Mouse (Mus musculus) ovary, postnatal 10 days (tissue): Measurements from ENCODE around the gene Oprd1.

Source experiments
- DNase-seq: peaks from one replicate; pipeline ENCODE4 v3.0.0; 2022; ENCODE audit warnings: low spot score

Gene Oprd1

GRCm38 (mm10) chr4:132144080-132144841 is at the start of gene Oprd1:
Oprd1 (minus strand) TSS chr4:132144486.
- DNase-seq: no peak

DNA sequence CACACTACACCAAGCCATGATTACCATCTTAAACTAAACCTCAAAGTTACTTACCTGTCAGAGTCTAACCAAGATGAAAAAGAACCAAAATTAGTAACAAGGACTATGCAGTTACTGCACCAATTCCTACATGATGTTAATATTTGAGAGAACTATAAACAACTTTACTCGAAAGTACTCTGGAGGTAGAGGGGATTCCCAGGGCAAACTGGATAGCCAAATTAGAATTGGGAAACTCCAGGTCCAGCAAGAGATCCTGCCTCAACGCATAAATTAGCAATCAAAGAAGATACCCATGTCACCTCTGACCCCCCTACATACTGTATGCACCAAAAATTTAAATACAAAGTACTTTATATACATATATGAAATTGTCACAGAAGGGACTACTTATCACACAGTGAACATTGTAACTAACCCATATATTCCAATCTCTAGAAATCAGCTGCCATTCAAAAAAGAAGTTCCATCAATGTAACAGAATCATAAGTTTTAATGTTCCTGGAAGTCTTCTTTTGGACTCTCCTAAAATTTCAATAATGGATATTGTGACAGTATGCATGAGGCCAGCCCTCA is 43.6 kb upstream of the Oprd1 start:
- DNase-seq: no peak

- DNase-seq: no peak
These were observed 38.9 kb upstream of the Oprd1 start for GRCm38 (mm10) chr4:132183162-132183561.

DNA sequence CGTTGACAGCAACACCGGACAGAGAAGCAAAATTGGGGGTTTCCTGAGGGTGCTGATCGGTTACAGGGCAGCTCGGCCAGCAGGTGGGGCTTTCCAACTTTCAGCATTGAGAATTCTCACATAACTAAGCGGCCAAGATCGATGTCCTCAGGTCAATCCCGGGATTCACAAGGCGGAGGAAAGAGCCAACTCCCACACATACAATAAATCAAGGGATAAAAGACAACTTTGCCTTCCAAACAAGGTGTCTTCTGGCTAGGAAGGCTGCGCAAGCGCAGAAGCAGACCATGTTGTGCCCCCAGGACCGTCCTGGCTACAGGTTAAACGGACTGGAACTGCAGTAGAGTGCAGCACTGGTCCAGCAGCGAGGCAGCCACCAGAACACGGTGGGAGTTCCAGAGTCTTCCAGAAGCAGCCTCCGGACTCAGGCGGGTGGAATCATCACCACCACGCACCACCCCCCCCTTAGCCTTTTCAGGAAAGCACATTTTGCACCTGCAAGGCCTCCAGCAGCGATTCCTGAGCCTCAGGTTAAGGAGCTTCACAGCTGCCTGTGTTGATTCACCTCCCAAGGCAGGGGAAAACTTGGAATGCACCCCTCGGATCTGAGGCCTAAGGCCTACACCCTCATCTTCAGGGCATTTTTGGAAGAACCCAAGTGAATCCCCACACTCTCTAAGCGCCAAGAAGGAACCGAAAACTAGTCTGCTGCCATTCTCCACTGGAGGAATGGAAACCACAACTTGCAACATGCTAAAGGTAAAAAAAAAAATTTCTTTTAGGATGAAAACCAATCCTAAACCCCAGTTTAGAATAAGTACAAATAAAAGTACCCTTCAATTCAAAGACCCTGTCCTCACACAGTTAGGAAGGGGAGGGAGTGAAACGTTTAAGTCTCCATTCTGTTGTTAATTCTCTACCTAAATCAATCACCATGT is 37.7 kb upstream of the Oprd1 start:
- no peak for DNase-seq

- no peak for DNase-seq
These were observed 36.4 kb upstream of the Oprd1 start for GRCm38 (mm10) chr4:132180710-132181109.

GRCm38 (mm10) chr4:132178630-132179059 is 34.4 kb upstream of the Oprd1 start:
- no peak for DNase-seq

DNA sequence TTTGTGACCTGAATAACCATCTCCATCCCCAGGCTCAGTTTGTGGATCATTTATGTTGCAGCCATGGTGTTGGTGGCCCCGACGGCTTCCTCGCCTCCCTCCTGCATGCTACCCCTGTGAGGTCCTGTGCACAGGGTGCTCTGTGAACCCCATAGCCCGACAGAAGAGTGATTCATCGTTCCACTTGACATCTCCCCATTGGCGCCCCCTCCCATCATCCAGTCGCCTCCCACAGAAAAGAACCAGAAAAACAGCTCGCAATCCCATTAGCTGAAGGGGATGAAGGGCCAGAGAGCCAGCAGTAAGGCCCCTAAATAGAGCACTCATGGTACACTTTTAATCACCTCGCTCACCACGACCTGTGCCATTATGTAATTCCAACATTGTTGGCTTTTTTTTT is 32.2 kb upstream of the Oprd1 start:
- no peak for DNase-seq

- DNase-seq: no peak
These were observed 26.6 kb upstream of the Oprd1 start for GRCm38 (mm10) chr4:132170891-132171290.

- no peak for DNase-seq
These were observed 25.5 kb upstream of the Oprd1 start for GRCm38 (mm10) chr4:132169761-132170160.

DNA sequence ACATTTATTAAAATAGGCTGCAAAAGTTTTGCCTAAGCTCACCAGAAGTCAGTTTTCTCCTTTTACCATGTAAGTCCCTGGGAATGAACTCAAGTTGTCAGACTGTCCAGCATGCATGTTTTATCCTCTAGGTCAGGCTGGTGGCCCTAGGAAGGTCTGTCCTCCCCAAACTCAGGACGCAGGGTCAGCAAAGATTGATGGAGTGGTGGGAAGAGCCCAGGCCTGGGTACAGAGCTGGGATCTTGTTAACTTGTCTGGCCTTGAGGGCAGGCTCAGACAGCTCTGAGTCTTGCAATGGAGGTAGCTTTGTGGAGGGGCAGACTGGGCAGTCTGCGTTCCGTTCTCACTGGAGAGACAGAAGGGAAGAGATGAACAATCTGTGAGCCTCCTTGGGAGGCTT is 25.0 kb upstream of the Oprd1 start:
- no peak for DNase-seq

GRCm38 (mm10) chr4:132167436-132167835 is 23.1 kb upstream of the Oprd1 start:
- DNase-seq: no peak

DNA sequence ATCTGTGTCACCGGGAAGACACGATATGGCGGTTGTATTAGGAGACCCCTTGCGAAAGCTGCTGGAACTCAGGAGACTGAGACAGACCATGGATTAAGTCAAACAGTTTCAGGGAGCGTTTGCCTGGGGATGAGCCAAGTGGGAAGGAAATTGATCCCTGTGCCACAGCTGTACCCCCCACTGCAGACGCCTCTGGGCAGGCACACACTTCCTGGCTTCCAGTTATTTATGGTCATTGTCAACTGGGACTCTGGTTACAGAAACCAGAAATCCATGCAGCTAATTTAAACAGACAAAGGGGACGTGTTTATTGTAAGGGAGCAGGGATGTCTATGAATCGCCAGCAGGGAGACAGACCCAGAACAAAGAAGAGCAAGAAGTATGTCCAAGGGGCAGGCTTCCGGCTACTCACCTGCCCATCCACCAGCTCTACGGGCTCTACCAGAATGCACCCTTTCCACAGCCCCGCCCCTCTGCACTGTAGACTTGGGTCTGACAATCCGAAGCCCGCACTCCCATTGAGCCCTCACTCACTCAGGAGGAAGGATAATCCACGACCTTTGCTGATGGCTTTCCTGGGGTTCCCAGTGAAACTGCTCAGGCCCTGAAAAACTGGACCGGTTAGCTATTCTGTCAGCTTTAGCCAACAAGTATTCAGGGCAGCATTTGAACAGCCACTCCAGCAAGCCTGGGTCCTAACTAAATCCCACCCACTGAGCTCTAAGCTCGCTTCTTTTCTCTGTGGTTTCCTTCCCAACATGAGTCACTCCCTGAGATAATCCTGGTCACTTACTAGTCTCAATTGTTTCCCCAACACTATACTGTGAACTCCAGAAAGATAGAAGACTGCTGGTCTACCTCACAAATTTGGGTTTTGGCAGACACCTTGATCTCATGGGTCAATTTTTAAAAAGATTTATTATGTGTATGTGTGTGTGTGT is 22.3 kb upstream of the Oprd1 start:
- no peak for DNase-seq

DNA sequence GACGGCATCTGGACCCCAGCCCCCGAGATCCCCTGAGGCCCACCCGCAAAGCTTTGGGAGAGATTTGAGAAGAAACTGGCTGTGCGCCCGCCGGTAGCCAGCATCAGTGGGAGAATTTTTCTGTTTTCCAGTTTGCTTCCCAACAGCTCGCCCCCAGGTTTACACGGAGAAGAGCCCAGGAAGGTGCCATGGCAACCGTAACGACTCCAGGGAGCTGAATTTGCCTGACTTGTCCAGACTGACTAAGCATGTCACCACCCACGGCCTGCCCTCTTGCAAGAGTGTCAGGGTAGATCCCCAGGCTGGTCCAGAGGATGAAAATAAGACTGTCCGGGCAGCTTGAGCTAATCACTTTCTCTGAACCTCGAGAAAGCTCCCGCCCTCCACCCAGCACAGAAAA is 21.4 kb upstream of the Oprd1 start:
- no peak for DNase-seq

- no peak for DNase-seq
These were observed 12.8 kb upstream of the Oprd1 start for GRCm38 (mm10) chr4:132156941-132157622.

DNA sequence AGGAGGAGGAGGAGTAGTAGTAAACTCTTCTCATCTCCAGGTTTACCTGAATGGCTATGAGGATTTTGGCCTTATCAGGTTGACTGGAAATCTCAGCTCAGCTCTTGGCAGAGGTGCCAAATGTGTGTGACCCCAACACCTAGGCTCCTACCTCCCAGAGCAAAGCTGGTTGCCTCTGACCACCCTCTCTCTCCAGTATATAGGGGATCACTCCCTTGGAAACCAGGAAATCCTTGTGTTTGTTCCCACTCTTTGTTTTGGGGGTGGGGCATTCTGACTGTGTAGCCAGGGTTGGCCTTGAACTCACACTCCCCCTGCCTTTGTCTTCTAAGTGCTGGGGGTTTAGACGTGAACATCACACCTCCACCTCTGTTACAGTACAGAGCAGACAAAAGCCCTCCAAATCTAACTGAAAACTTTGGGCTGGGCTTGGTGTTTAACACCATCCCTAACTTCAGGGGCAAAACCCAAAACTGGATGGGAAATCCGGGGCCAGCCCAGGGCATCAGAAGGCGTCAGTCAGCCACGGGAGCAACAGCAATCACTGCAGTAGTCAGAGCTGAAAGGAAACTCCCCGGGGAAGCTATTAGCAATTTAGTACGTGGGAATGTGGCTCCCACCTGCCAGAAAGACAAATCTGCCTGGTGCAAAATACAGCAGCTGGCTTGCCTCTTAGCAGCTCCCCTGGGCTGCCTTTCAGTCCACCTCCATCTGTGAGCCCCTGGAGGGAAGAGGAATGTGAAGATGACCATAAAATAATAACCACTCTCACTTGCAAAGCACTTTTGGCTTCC is 10.8 kb upstream of the Oprd1 start:
- no peak for DNase-seq

- no peak for DNase-seq
These were observed 7.4 kb upstream of the Oprd1 start for GRCm38 (mm10) chr4:132151673-132152072.

GRCm38 (mm10) chr4:132146201-132146600 is 1.9 kb upstream of the Oprd1 start:
- DNase-seq: no peak

- no peak for DNase-seq
These were observed 806 bp upstream of the Oprd1 start for GRCm38 (mm10) chr4:132145092-132145491.

DNA sequence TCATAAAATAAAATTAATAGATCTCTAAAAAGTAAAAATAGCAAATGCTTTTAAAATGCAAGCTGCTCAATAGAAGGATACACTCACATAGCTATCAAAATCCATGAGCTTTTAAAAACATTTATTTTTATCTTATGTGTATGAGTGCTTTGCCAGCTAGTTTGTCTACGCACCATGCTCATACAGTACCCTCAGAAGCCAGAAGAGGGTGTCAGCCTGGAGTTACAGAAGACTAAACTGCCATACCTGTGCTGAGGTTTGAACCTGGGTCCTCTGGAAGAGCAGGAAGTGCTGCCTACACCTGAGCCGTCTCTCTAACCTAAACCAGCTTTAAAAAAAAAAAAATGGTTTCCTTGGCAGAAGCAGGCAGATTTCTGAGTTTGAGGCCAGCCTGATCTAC is 5.6 kb downstream of the Oprd1 start:
- DNase-seq: no peak

- no peak for DNase-seq
These were observed 7.3 kb downstream of the Oprd1 start for GRCm38 (mm10) chr4:132137013-132137412.
